Comparison of ENCODE assay signal across 8 mouse cellular contexts in genomic region chr5:110285156-110285555, GRCm38 (mm10). TPM values are rescaled to one million over a fixed set of nuclear protein-coding genes. Genes with fewer than 3 reads are reported as not detected.
DNase-seq lines count a peak whose midpoint lies in the region; ATAC-seq and TF ChIP-seq lines count a peak whose summit lies in the region.

No protein-coding gene starts in this region.

- ATAC-seq in forebrain, embryonic 14.5 days, result no peak
- no peak for ATAC-seq in kidney, embryonic 15.5 days (replicated peaks; ENCODE audit: low FRiP score)
- ATAC-seq in midbrain, embryonic 12.5 days (ENCODE audit: low FRiP score, low read depth), result no peak

- no peak for TF ChIP-seq CTCF in cerebellum, adult 2 months (IDR thresholded peaks at IDR 0.05; ENCODE audit: borderline replicate concordance, insufficient read depth, low read depth, low read length)
- no peak for TF ChIP-seq CTCF in ES-Bruce4 (IDR thresholded peaks at IDR 0.05; ENCODE audit: low read depth, low read length)

- TF ChIP-seq POLR2A in cerebellum, adult 2 months (IDR thresholded peaks at IDR 0.05; ENCODE audit: borderline replicate concordance, insufficient read depth, low read length), result no peak
- TF ChIP-seq POLR2A in ES-Bruce4 (IDR thresholded peaks at IDR 0.05; ENCODE audit: insufficient read depth, low read length), result no peak

- H3K27me3 ChIP-seq in cerebellum, adult 2 months (ENCODE audit: control insufficient read depth, insufficient read depth, low read length), result no peaks in the 10 kb centered on the region
- no peaks in the 10 kb centered on the region; the same call in 1 of the 2 replicates for H3K27me3 ChIP-seq in ES-Bruce4 (ENCODE audit: control insufficient read depth, insufficient read depth, low read length, poor library complexity, severe bottlenecking)
- 0 out of 2 replicates have a peak, but pooled peaks cover 11% of the 10 kb centered on the region for H3K27me3 ChIP-seq in forebrain, embryonic 14.5 days (replicated peaks; ENCODE audit: control insufficient read depth, insufficient read depth, low read length)
- H3K27me3 ChIP-seq in kidney, embryonic 15.5 days, result peaks cover 7% of the 10 kb centered on the region; the same call in 1 of the 2 replicates
- H3K27me3 ChIP-seq in midbrain, embryonic 12.5 days, result peaks cover 15% of the 10 kb centered on the region

- no peak for DNase-seq in cerebellum, adult 2 months
- DNase-seq in cerebellum, adult 11 months, result no peak
- no peak for DNase-seq in forebrain, embryonic 14.5 days (ENCODE audit: low spot score)
- DNase-seq in left cerebral cortex, postnatal 36 days (ENCODE audit: low spot score in 2 of 2), result no peak
- DNase-seq in urinary bladder, adult 2 months (ENCODE audit: low spot score), result no peak

- peak overlapping the region; percentile 95 for H3K9ac ChIP-seq in ES-Bruce4 (ENCODE audit: low read depth, poor library complexity, severe bottlenecking)
- H3K9ac ChIP-seq in forebrain, embryonic 14.5 days (ENCODE audit: low read length), result peak overlapping the region; percentile 72
- peak overlapping the region; percentile 47 for H3K9ac ChIP-seq in kidney, embryonic 15.5 days
- peak overlapping the region; percentile 80 for H3K9ac ChIP-seq in midbrain, embryonic 12.5 days (replicated peaks)

- no peak for TF ChIP-seq EP300 in ES-Bruce4 (IDR thresholded peaks at IDR 0.05; ENCODE audit: insufficient read depth, low read depth, low read length)

- H3K27ac ChIP-seq in cerebellum, adult 2 months (ENCODE audit: insufficient read depth, low read length), result no peak overlapping the region
- H3K27ac ChIP-seq in ES-Bruce4 (ENCODE audit: insufficient read depth, low read length), result no peak overlapping the region
- H3K27ac ChIP-seq in forebrain, embryonic 14.5 days (ENCODE audit: low read depth, low read length), result no peak overlapping the region
- no peak overlapping the region for H3K27ac ChIP-seq in kidney, embryonic 15.5 days
- no peak overlapping the region for H3K27ac ChIP-seq in midbrain, embryonic 12.5 days (replicated peaks)

- peaks cover 18% of the 10 kb centered on the region for H3K36me3 ChIP-seq in ES-Bruce4 (ENCODE audit: control insufficient read depth, insufficient read depth, low read length, poor library complexity, severe bottlenecking)
- peaks cover 8% of the 10 kb centered on the region for H3K36me3 ChIP-seq in forebrain, embryonic 14.5 days (ENCODE audit: control insufficient read depth, insufficient read depth, low read length)
- H3K36me3 ChIP-seq in kidney, embryonic 15.5 days, result peaks cover 13% of the 10 kb centered on the region
- H3K36me3 ChIP-seq in midbrain, embryonic 12.5 days, result no peaks in the 10 kb centered on the region

- H3K4me2 ChIP-seq in forebrain, embryonic 14.5 days (ENCODE audit: low read length), result peak overlapping the region; percentile 80
- peak overlapping the region; percentile 83 for H3K4me2 ChIP-seq in kidney, embryonic 15.5 days
- peak overlapping the region; percentile 83 for H3K4me2 ChIP-seq in midbrain, embryonic 12.5 days (replicated peaks)

- intact Hi-C loops in left cerebral cortex, postnatal 36 days (cut with DNase I), result no loop called here

- H3K4me3 ChIP-seq in cerebellum, adult 2 months (replicated peaks; ENCODE audit: insufficient read depth, low read depth, low read length), result peak overlapping the region; percentile 74
- H3K4me3 ChIP-seq in ES-Bruce4 (ENCODE audit: low read depth, low read length), result peak overlapping the region; percentile 86
- peak overlapping the region; percentile 68 for H3K4me3 ChIP-seq in forebrain, embryonic 14.5 days (ENCODE audit: low read depth, low read length)
- peak overlapping the region; percentile 71 for H3K4me3 ChIP-seq in kidney, embryonic 15.5 days (replicated peaks)
- H3K4me3 ChIP-seq in midbrain, embryonic 12.5 days, result peak overlapping the region; percentile 76

- no peaks in the 10 kb centered on the region for H3K9me3 ChIP-seq in ES-Bruce4 (replicated peaks; ENCODE audit: control insufficient read depth, insufficient read depth, low read length, poor library complexity, severe bottlenecking)
- H3K9me3 ChIP-seq in forebrain, embryonic 14.5 days (replicated peaks; ENCODE audit: control insufficient read depth, low read length), result no peaks in the 10 kb centered on the region
- H3K9me3 ChIP-seq in kidney, embryonic 15.5 days (replicated peaks), result no peaks in the 10 kb centered on the region
- no peaks in the 10 kb centered on the region for H3K9me3 ChIP-seq in midbrain, embryonic 12.5 days

- 6% methylated on average over 15 of the region's 15 CpGs for WGBS in cerebellum, adult 2 months
- WGBS in forebrain, embryonic 14.5 days, result 8% methylated on average over 15 of the region's 15 CpGs
- 4% methylated on average over 15 of the region's 15 CpGs for WGBS in kidney, embryonic 15.5 days
- 13% methylated on average over 15 of the region's 15 CpGs for WGBS in midbrain, embryonic 12.5 days

- H3K4me1 ChIP-seq in cerebellum, adult 2 months (ENCODE audit: control insufficient read depth, insufficient read depth, low read length), result no peaks in the 10 kb centered on the region
- H3K4me1 ChIP-seq in ES-Bruce4 (ENCODE audit: control insufficient read depth, insufficient read depth, low read length), result no peaks in the 10 kb centered on the region
- H3K4me1 ChIP-seq in forebrain, embryonic 14.5 days (ENCODE audit: control insufficient read depth, insufficient read depth, low read length), result peaks cover 3% of the 10 kb centered on the region; the same call in 1 of the 2 replicates
- H3K4me1 ChIP-seq in kidney, embryonic 15.5 days, result peaks cover 24% of the 10 kb centered on the region
- H3K4me1 ChIP-seq in midbrain, embryonic 12.5 days, result peaks cover 18% of the 10 kb centered on the region

RNA-seq across cellular contexts. Expression of gene Pxmp2, which starts 0.8 kb away (rescaled TPM):
- 9.5 and 9.9 TPM in 2 replicates for polyA plus RNA-seq in cerebellum, adult 2 months (2012; rRNA removed)
- 10.5 and 14.5 TPM in 2 replicates for polyA plus RNA-seq in ES-Bruce4 (2011; ENCODE audit: insufficient read depth, insufficient read length, low read depth, missing spikeins)
- 6.1 and 8.3 TPM in 2 replicates for polyA plus RNA-seq in forebrain, embryonic 14.5 days (2014; fragmentation: Nextera tagmentation; extraction: Ambion mirVana)
- 17.7 and 20.4 TPM in 2 replicates for polyA plus RNA-seq in kidney, embryonic 15.5 days (2015; fragmentation: Nextera tagmentation; extraction: Ambion mirVana)
- polyA plus RNA-seq in midbrain, embryonic 12.5 days (2016; fragmentation: Nextera tagmentation; extraction: Ambion mirVana), result 10.0 and 11.1 TPM in 2 replicates
- 1 to 10 TPM; 6.9 to 8.5 TPM for total RNA-seq in left cerebral cortex, postnatal 36 days (2021)
- polyA plus RNA-seq in urinary bladder, adult 2 months (2012; rRNA removed), result 5.1 and 5.6 TPM in 2 replicates

RNA-seq across cellular contexts. Expression of gene Pole, which starts 0.9 kb away (rescaled TPM):
- 1.3 and 1.6 TPM in 2 replicates for polyA plus RNA-seq in cerebellum, adult 2 months (2012; rRNA removed)
- 80.9 and 81.8 TPM in 2 replicates for polyA plus RNA-seq in ES-Bruce4 (2011; ENCODE audit: insufficient read depth, insufficient read length, low read depth, missing spikeins)
- 12.2 and 15.1 TPM in 2 replicates for polyA plus RNA-seq in forebrain, embryonic 14.5 days (2014; fragmentation: Nextera tagmentation; extraction: Ambion mirVana)
- polyA plus RNA-seq in kidney, embryonic 15.5 days (2015; fragmentation: Nextera tagmentation; extraction: Ambion mirVana), result 32.9 and 33.1 TPM in 2 replicates
- 29.6 and 31.9 TPM in 2 replicates for polyA plus RNA-seq in midbrain, embryonic 12.5 days (2016; fragmentation: Nextera tagmentation; extraction: Ambion mirVana)
- total RNA-seq in left cerebral cortex, postnatal 36 days (2021), result 1 to 10 TPM; 1.0 to 1.5 TPM
- polyA plus RNA-seq in urinary bladder, adult 2 months (2012; rRNA removed), result 2.2 and 2.3 TPM in 2 replicates

RNA-seq across cellular contexts. Expression of gene Pgam5, which starts 15.4 kb away (rescaled TPM):
- 39.7 and 41.6 TPM in 2 replicates for polyA plus RNA-seq in cerebellum, adult 2 months (2012; rRNA removed)
- polyA plus RNA-seq in ES-Bruce4 (2011; ENCODE audit: insufficient read depth, insufficient read length, low read depth, missing spikeins), result 63.4 and 66.7 TPM in 2 replicates
- 102 and 108 TPM in 2 replicates for polyA plus RNA-seq in forebrain, embryonic 14.5 days (2014; fragmentation: Nextera tagmentation; extraction: Ambion mirVana)
- 67.6 and 68.1 TPM in 2 replicates for polyA plus RNA-seq in kidney, embryonic 15.5 days (2015; fragmentation: Nextera tagmentation; extraction: Ambion mirVana)
- 89.0 and 89.4 TPM in 2 replicates for polyA plus RNA-seq in midbrain, embryonic 12.5 days (2016; fragmentation: Nextera tagmentation; extraction: Ambion mirVana)
- total RNA-seq in left cerebral cortex, postnatal 36 days (2021), result 10 to 100 TPM; 61.0 to 68.1 TPM
- 19.1 and 21.5 TPM in 2 replicates for polyA plus RNA-seq in urinary bladder, adult 2 months (2012; rRNA removed)

RNA-seq across cellular contexts. Expression of gene Ankle2, which starts 54.4 kb away (rescaled TPM):
- polyA plus RNA-seq in cerebellum, adult 2 months (2012; rRNA removed), result 22.8 and 23.5 TPM in 2 replicates
- 52.3 and 58.4 TPM in 2 replicates for polyA plus RNA-seq in ES-Bruce4 (2011; ENCODE audit: insufficient read depth, insufficient read length, low read depth, missing spikeins)
- polyA plus RNA-seq in forebrain, embryonic 14.5 days (2014; fragmentation: Nextera tagmentation; extraction: Ambion mirVana), result 21.9 and 32.5 TPM in 2 replicates
- 29.7 and 32.2 TPM in 2 replicates for polyA plus RNA-seq in kidney, embryonic 15.5 days (2015; fragmentation: Nextera tagmentation; extraction: Ambion mirVana)
- polyA plus RNA-seq in midbrain, embryonic 12.5 days (2016; fragmentation: Nextera tagmentation; extraction: Ambion mirVana), result 36.9 and 39.6 TPM in 2 replicates
- 10 to 100 TPM; 37.1 to 37.2 TPM for total RNA-seq in left cerebral cortex, postnatal 36 days (2021)
- polyA plus RNA-seq in urinary bladder, adult 2 months (2012; rRNA removed), result 24.6 and 30.4 TPM in 2 replicates

RNA-seq across cellular contexts. Expression of gene P2rx2, which starts 57.9 kb away (rescaled TPM):
- 0.26 and 0.32 TPM in 2 replicates for polyA plus RNA-seq in cerebellum, adult 2 months (2012; rRNA removed)
- polyA plus RNA-seq in ES-Bruce4 (2011; ENCODE audit: insufficient read depth, insufficient read length, low read depth, missing spikeins), result 0.58 and 1.2 TPM in 2 replicates
- 5.9 and 6.4 TPM in 2 replicates for polyA plus RNA-seq in forebrain, embryonic 14.5 days (2014; fragmentation: Nextera tagmentation; extraction: Ambion mirVana)
- polyA plus RNA-seq in kidney, embryonic 15.5 days (2015; fragmentation: Nextera tagmentation; extraction: Ambion mirVana), result 0.68 and 0.87 TPM in 2 replicates
- polyA plus RNA-seq in midbrain, embryonic 12.5 days (2016; fragmentation: Nextera tagmentation; extraction: Ambion mirVana), result 1.2 and 1.7 TPM in 2 replicates
- total RNA-seq in left cerebral cortex, postnatal 36 days (2021), result not detected
- polyA plus RNA-seq in urinary bladder, adult 2 months (2012; rRNA removed), result 1.7 and 1.8 TPM in 2 replicates
